Mouse (Mus musculus): ENCODE data around the gene Tmem63b.

Gene Tmem63b

GRCm38 (mm10) chr17:45702254-45702653 is 15.5 kb upstream of the Tmem63b start:
- DNase-seq = no peak

- no peak for DNase-seq
Measured at GRCm38 (mm10) chr17:45701236-45701591, 14.5 kb upstream of the Tmem63b start.

GRCm38 (mm10) chr17:45700496-45701235 is 14.0 kb upstream of the Tmem63b start:
- DNase-seq = peak in 1 of 2 experiments; percentile 41

- no peak for DNase-seq
Measured at GRCm38 (mm10) chr17:45699039-45699740, 12.5 kb upstream of the Tmem63b start.

GRCm38 (mm10) chr17:45698368-45698767 is 11.7 kb upstream of the Tmem63b start:
- DNase-seq = no peak

- no peak for DNase-seq
Measured at GRCm38 (mm10) chr17:45696981-45697380, 10.3 kb upstream of the Tmem63b start.

- peak; percentile 37 to 58 for DNase-seq
Measured at GRCm38 (mm10) chr17:45695227-45696120, 8.8 kb upstream of the Tmem63b start.

GRCm38 (mm10) chr17:45693812-45694565 is 7.3 kb upstream of the Tmem63b start:
- peak in 1 of 2 experiments; percentile 40 for DNase-seq

- DNase-seq = no peak
Measured at GRCm38 (mm10) chr17:45692159-45692558, 5.5 kb upstream of the Tmem63b start.

GRCm38 (mm10) chr17:45690044-45690443 is 3.3 kb upstream of the Tmem63b start:
- DNase-seq = no peak

- no peak for DNase-seq
Measured at GRCm38 (mm10) chr17:45689120-45689519, 2.4 kb upstream of the Tmem63b start.

GRCm38 (mm10) chr17:45686093-45686619 is 549 bp downstream of the Tmem63b start, which contains the start of gene Mrpl14:
TSS of gene Mrpl14 (plus strand) at chr17:45686322.
- DNase-seq = peak; percentile 97 to 98

- DNase-seq = peak; percentile 66 to 77
Measured at GRCm38 (mm10) chr17:45685171-45686092, 1.3 kb downstream of the Tmem63b start.

GRCm38 (mm10) chr17:45684667-45685131 is 2.0 kb downstream of the Tmem63b start:
- no peak for DNase-seq

- DNase-seq = no peak
Measured at GRCm38 (mm10) chr17:45682843-45683242, 3.9 kb downstream of the Tmem63b start.

- DNase-seq = peak; percentile 44 to 60
Measured at GRCm38 (mm10) chr17:45681588-45681987, 5.1 kb downstream of the Tmem63b start.

- DNase-seq = peak; percentile 61 to 74
Measured at GRCm38 (mm10) chr17:45680391-45680980, 6.2 kb downstream of the Tmem63b start.

- DNase-seq = peak; percentile 87 to 89
Measured at GRCm38 (mm10) chr17:45678106-45678505, 8.6 kb downstream of the Tmem63b start.

- no peak for DNase-seq
Measured at GRCm38 (mm10) chr17:45672598-45672997, 14.1 kb downstream of the Tmem63b start.

GRCm38 (mm10) chr17:45671821-45672220 is 14.9 kb downstream of the Tmem63b start:
- DNase-seq = no peak
